Mouse (Mus musculus) embryonic fibroblast, embryonic 13.5 days (primary cell): ENCODE results near the gene Rnf181.

Source experiments
- CTCF ChIP-seq: IDR thresholded peaks from 2 replicates; pipeline ENCODE4 v1.5.1; 2011; ENCODE audit warnings: mild to moderate bottlenecking, control low read depth, low read length, moderate library complexity, borderline replicate concordance; ENCODE audit not compliant: insufficient read depth
- POLR2A ChIP-seq: IDR thresholded peaks from 2 replicates; pipeline ENCODE4 v1.6.1; 2011; ENCODE audit warnings: low read depth, mild to moderate bottlenecking, control low read depth, low read length, moderate library complexity

DNA sequence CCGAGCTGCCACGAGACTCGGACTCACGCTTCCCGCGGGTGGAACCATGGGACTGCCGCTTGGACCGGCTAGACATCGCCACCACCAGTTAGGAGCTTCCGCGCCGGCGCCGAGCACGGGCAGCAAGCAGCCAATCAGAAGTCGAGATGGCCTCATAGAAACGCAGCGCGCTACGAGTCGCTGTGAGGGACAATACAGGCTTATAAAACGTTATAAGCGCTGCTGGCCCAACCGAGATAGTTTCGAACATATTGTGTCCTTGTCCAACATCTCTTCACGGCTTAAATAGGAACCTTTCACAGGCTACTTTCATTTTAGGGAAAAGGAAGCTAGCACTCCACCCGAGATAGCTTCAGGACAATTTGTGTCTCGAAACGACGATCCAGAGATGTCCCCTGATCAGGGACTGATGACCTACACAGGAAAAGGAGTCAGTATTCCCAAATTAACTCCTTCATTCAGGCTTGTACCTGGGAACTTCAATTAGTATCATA lies 21.6 kb downstream of the Rnf181 start, which contains the start of gene Usp39:
- no peak for TF ChIP-seq CTCF
- peak; percentile 92 for TF ChIP-seq POLR2A
